Mouse (Mus musculus) small intestine, adult 2 months (tissue): ENCODE data around the gene Ptpn23.

Experiments
- CTCF ChIP-seq: fragments of 200-500 bp; IDR thresholded peaks from 2 replicates; pipeline ENCODE4 v1.5.1; 2012; ENCODE audit warnings: low read depth, mild to moderate bottlenecking, control low read depth, inconsistent platforms, low read length, moderate library complexity, mixed read lengths; ENCODE audit not compliant: insufficient replicate concordance, insufficient read length; ENCODE audit errors: extremely low read depth
- POLR2A ChIP-seq: fragments of 200-500 bp; IDR thresholded peaks from 2 replicates; pipeline ENCODE4 v1.6.1; 2012; ENCODE audit warnings: low read depth, mild to moderate bottlenecking, control low read depth, inconsistent platforms, low read length, moderate library complexity

DNA sequence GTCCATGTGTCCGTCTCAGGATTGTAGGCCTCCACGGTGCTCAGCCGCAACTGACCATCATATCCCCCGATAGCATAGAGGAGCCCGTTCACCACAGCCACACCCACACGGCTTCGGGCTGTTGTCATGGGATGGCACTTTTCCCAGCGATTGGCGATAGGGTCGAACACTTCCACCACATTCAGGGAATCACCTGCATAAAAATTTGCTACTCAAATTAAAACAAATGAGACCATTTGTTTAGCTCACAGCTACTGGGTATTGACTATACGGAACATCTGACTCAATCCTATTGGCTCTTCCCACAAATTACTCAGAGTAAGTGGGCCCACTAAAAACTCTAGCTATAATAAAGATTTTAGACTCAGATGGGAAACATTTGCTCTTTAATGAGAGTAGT lies 28.0 kb upstream of the Ptpn23 start:
- TF ChIP-seq CTCF: no peak
- TF ChIP-seq POLR2A: no peak
